Mouse (Mus musculus) embryonic facial prominence, embryonic 14.5 days (tissue): ENCODE results near the gene Ifrd1. TPM values are rescaled to one million over a fixed set of nuclear protein-coding genes. Genes with fewer than 3 reads are reported as not detected.
A peak's percentile ranks its signal among the peaks of the same experiment; 100 is the strongest.
"Not testable (repeated sequence)": the region's sequence is repeated elsewhere in the genome, so short reads cannot be mapped to it uniquely, and the experiment has no call there.

Experiments
- ATAC-seq: fragments of 200-750 bp; cut with Nextera tagmentation; 2 replicates; pipeline ENCODE4 v1.8.0; 2017; ENCODE audit warnings: low read depth, moderate number of reproducible peaks, moderate TSS enrichment
- DNase-seq: peaks from one replicate; pipeline ENCODE4 v3.0.0-alpha.2; 2015; ENCODE audit warnings: low spot score
- H3K27ac ChIP-seq: fragments of 300-500 bp; sonication (generic); replicated peaks from 2 replicates; pipeline ENCODE4 v1.5.1; 2014; ENCODE audit warnings: low read depth, mild to moderate bottlenecking, low read length, moderate library complexity
- H3K27me3 ChIP-seq: fragments of 300-500 bp; sonication (generic); replicated peaks from 2 replicates; pipeline ENCODE4 v1.6.1; 2014; ENCODE audit warnings: low read length; ENCODE audit not compliant: control insufficient read depth, insufficient read depth
- H3K36me3 ChIP-seq: fragments of 300-500 bp; sonication (generic); 2 replicates; pipeline ENCODE4 v1.6.1; 2014; ENCODE audit warnings: low read length, mixed read lengths; ENCODE audit not compliant: control insufficient read depth, insufficient read depth
- H3K4me1 ChIP-seq: fragments of 300-500 bp; sonication (generic); 2 replicates; pipeline ENCODE4 v1.6.1; 2014; ENCODE audit warnings: antibody characterized with exemption, low read length; ENCODE audit not compliant: control insufficient read depth, insufficient read depth
- H3K4me2 ChIP-seq: fragments of 300-500 bp; sonication (generic); 2 replicates; pipeline ENCODE4 v1.6.1; 2014; ENCODE audit warnings: low read depth, mild to moderate bottlenecking, low read length, moderate library complexity, mixed read lengths
- H3K4me3 ChIP-seq: fragments of 300-500 bp; sonication (generic); 2 replicates; pipeline ENCODE4 v1.5.1; 2014; ENCODE audit warnings: low read depth, mild to moderate bottlenecking, low read length
- H3K9ac ChIP-seq: fragments of 300-500 bp; sonication (generic); 2 replicates; pipeline ENCODE4 v1.6.1; 2014; ENCODE audit warnings: low read depth, mild to moderate bottlenecking, low read length, moderate library complexity, mixed read lengths
- H3K9me3 ChIP-seq: fragments of 300-500 bp; sonication (generic); 2 replicates; pipeline ENCODE4 v1.6.1; 2016; ENCODE audit warnings: low read length; ENCODE audit not compliant: control insufficient read depth
- WGBS: fragments of 180-500 bp; shearing (Covaris S2); extraction: QIAGEN DNeasy Blood & Tissue Kit; methylation state at CpG from one replicate; pipeline ENCODE4 v1.1.7; 2014; 5-methylcytosine and 5-hydroxymethylcytosine counted together
- polyA plus RNA-seq: library from polyadenylated mRNA; unstranded; fragments of >200 nt; fragmentation: Nextera tagmentation; extraction: Ambion mirVana; gene quantifications from 2 replicates; pipeline ENCODE4 v1.2.1, GENCODE M21; 2014

The Ifrd1 gene
- polyA plus RNA-seq, 1 experiment from 2014 or later, result 127 TPM

DNA sequence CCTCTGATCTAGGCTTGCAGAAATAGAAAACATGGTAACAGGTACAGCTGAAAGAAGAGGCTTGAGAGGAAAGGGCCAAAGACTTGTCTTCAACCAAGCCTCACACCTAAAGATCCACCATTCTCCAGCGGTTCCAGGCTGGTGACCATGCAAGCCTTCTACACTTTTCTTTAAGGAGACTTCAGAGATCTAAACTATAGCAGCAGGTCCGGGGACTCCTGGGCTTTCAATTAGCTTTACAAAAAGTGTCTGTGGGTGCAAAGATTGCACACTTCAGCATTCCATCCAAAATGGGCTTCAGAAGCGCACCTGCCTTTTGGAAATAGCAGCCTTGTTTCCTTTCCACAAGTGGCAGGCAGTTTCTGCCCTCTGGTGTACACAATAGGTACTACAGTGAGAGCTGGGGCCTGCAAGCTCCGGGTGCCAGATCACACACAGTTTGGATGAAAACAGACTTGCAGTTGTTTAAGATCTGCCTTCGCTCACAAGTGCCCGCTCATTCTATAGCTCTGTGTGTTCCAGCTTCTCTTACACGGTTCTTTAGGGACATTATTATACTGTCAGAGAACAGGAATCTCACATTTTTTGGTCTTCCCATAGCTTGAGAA, 48.4 kb downstream of the Ifrd1 start:
- ATAC-seq (no peak), DNase-seq (peak; percentile 70)
- H3K9ac ChIP-seq, result no peak overlapping the region
- H3K36me3 ChIP-seq, result peaks cover 34% of the 10 kb centered on the region
- no peaks in the 10 kb centered on the region for H3K27me3 ChIP-seq
- H3K4me3 ChIP-seq, result no peak overlapping the region
- H3K27ac ChIP-seq, result no peak overlapping the region
- 39% methylated on average over 7 of the region's 7 CpGs for WGBS
- no peaks in the 10 kb centered on the region for H3K9me3 ChIP-seq
- H3K4me2 ChIP-seq, result no peak overlapping the region
- no peaks in the 10 kb centered on the region for H3K4me1 ChIP-seq

DNA sequence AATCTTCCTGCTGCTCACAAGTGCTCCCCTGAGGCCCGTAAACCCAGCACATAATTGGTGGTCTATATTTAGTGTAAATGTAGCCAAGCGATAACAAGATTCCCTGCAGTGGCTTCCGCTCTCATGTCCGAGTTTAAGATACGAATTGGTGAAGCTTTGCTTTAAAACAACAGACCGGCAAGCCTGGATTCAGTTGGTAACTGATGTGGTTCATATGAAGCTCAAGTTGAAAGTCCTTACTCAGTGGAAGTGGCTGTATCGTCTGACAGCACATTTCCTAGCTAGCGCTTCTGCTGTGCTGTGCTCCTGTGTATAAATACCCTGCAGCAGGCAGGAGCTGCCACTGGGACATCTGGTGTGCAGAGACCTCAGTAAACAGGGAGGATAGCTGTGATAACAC, 49.0 kb downstream of the Ifrd1 start, which contains the start of gene Lsmem1:
Gene Lsmem1 (minus strand): TSS at position 189 of the 400 bp plus-strand sequence.
- Histone ChIP-seq H3K4me1 (no peaks in the 10 kb centered on the region), H3K9me3 (no peaks in the 10 kb centered on the region), H3K27me3 (no peaks in the 10 kb centered on the region), H3K27ac (no peak within 1 kb of the TSS), H3K4me2 (no peak within 1 kb of the TSS), H3K36me3 (peaks cover 28% of the 10 kb centered on the region), H3K9ac (no peak within 1 kb of the TSS), H3K4me3 (no peak within 1 kb of the TSS)
- DNase-seq, result peak; percentile 17
- WGBS, result 69% methylated on average over 8 of the region's 8 CpGs
- peak; percentile 53; the same call in 1 of the 2 replicates for ATAC-seq

DNA sequence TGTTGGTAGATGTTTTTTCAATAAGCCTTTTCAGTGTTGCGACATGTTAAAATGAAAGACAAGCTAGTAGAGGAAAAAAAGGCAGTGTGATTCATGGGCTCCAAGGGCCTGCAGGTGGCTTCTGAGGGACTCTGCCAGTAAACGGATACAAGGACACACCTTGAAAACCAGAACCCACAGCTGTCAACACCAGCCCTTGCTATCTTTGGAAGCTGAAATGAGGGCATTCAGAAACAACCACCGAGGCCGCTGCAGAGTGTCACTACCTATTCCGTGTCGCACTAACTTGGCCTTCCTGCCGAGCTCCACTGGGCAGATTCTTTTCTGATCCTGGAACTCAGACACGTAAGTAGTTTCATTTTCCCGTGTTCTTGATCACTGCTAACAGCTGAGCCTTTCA, 49.9 kb downstream of the Ifrd1 start:
- H3K9ac ChIP-seq, result no peak overlapping the region
- no peak overlapping the region for H3K4me2 ChIP-seq
- H3K36me3 ChIP-seq, result peaks cover 19% of the 10 kb centered on the region
- WGBS, result 80% methylated on average over 9 of the region's 9 CpGs
- no peaks in the 10 kb centered on the region for H3K4me1 ChIP-seq
- ATAC-seq, result no peak
- H3K4me3 ChIP-seq, result no peak overlapping the region
- no peaks in the 10 kb centered on the region for H3K9me3 ChIP-seq
- H3K27me3 ChIP-seq, result no peaks in the 10 kb centered on the region
- no peak for DNase-seq
- no peak overlapping the region for H3K27ac ChIP-seq

DNA sequence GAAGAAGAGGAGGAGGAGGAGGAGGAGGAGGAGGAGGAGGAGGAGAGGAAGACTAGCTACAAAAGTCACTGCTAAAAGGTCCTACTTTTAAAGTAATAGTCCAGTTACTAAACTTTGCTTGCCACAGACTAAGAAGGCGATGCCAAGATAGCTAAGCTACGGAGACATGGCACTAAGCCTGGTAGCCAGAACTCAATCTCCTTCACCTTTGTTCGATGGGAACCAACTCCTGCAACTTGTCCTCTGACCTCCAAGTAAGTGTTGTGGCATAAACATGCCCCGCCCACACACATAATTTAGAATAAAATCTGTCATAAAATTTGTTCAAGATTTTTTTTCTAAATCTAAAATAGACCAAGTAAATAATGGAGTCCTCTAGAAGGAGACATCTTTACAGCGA, 50.3 kb downstream of the Ifrd1 start:
- H3K4me3 ChIP-seq, result no peak overlapping the region
- peaks cover 15% of the 10 kb centered on the region for H3K36me3 ChIP-seq
- no peaks in the 10 kb centered on the region for H3K27me3 ChIP-seq
- ATAC-seq, result no peak
- DNase-seq, result no peak
- no peak overlapping the region for H3K9ac ChIP-seq
- H3K9me3 ChIP-seq, result no peaks in the 10 kb centered on the region
- WGBS, result 90% methylated on average over 5 of the region's 5 CpGs
- no peak overlapping the region for H3K27ac ChIP-seq
- H3K4me2 ChIP-seq, result no peak overlapping the region
- H3K4me1 ChIP-seq, result no peaks in the 10 kb centered on the region

DNA sequence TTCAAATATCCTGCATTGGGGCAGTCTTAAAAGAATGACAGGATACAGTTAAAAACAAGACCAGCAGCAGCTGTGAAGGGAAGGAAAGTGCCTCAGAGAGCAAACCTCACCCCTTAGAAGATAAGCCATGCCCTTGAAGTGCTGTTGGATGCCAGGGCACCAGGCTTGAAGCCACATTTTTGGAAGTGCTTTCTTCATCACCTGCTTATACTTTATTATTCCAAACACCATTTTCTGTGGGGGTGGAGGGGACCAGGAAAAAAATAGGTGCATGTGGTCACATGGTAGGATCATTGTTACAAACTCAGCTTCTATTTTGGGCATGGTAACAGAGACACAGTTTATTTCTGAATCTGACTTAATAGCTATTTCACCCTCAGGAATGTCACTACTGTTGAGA, 50.8 kb downstream of the Ifrd1 start:
- DNase-seq, result no peak
- Histone ChIP-seq H3K27ac (no peak overlapping the region), H3K4me2 (no peak overlapping the region), H3K27me3 (no peaks in the 10 kb centered on the region), H3K9me3 (no peaks in the 10 kb centered on the region), H3K4me3 (no peak overlapping the region), H3K4me1 (no peaks in the 10 kb centered on the region), H3K9ac (no peak overlapping the region), H3K36me3 (peaks cover 10% of the 10 kb centered on the region)
- ATAC-seq, result no peak

DNA sequence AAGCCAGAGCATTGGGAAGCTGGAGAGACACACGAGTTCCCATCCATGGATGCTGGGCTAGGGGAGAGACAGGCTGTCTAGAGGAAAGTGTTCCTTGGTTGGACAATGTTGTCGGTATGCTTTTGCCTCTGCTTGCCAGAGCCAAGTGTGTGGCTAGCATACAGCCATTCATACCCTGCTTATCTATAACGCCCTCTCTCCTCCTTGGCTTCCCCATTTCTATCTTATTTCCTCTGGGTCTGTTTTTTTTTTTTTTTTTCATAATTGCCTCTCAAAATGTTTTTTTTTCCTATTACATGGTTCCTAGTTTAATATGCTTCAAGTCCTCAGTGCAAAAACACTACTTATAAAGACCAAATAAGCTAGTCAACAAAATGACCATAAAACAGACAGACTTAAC, 62.8 kb downstream of the Ifrd1 start:
- Histone ChIP-seq H3K4me1 (no peaks in the 10 kb centered on the region), H3K36me3 (no peaks in the 10 kb centered on the region)

DNA sequence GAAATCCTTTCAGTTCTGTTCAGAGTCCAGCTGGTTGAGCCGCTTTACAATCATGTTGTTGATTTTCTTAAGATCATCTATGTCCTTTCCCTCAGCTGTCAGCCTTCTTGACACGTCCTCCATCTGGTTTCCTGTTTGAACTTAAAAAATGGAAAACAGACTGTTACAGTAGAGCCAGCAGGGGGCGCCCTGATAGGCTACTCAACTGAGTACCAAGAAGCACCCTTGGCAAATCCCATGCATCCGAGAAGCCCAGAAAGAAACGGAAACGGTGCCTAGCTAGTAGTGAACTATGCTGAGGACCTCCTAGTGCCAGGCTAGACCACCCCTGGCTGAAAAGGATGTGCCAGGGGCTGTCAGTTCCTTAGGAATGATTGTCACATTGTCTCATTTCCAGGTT, 71.2 kb downstream of the Ifrd1 start:
- H3K9ac ChIP-seq, result no peak overlapping the region
- H3K27me3 ChIP-seq, result no peaks in the 10 kb centered on the region
- no peak overlapping the region for H3K27ac ChIP-seq
- H3K36me3 ChIP-seq, result no peaks in the 10 kb centered on the region
- H3K9me3 ChIP-seq, result no peaks in the 10 kb centered on the region
- 60% methylated on average over 6 of the region's 6 CpGs for WGBS
- DNase-seq (peak; percentile 14), ATAC-seq (no peak)
- H3K4me1 ChIP-seq, result no peaks in the 10 kb centered on the region
- no peak overlapping the region for H3K4me2 ChIP-seq
- H3K4me3 ChIP-seq, result no peak overlapping the region

More for the DNA sequence above, 62.8 kb downstream of the Ifrd1 start:
- no peak for DNase-seq
- WGBS, result 77% methylated on average over 3 of the region's 3 CpGs
- H3K27me3 ChIP-seq, result no peaks in the 10 kb centered on the region
- no peak overlapping the region for H3K27ac ChIP-seq
- no peak overlapping the region for H3K4me2 ChIP-seq
- H3K9ac ChIP-seq, result no peak overlapping the region
- no peak for ATAC-seq
- H3K9me3 ChIP-seq, result no peaks in the 10 kb centered on the region
- H3K4me3 ChIP-seq, result no peak overlapping the region

DNA sequence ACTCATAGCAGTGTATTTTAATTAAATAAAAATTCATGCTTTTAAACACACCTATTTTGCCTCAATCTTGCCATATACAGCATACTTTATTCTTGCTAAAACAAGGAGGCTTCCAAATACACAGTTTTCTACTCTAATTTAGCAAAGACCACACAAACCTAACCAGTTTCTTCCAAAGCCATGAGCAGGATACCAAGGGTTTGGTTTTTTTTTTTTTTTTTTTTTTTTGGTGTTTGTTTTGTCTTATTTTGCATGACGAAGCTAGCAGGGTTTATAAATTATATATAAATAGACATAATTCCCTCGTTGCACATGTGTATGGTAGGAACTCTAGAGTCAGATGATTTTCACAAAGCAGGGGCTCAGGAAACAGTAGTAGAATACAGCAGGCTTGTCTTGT, 72.1 kb downstream of the Ifrd1 start:
- Histone ChIP-seq H3K9ac (no peak overlapping the region), H3K9me3 (no peaks in the 10 kb centered on the region), H3K4me1 (no peaks in the 10 kb centered on the region), H3K4me3 (no peak overlapping the region), H3K27me3 (no peaks in the 10 kb centered on the region), H3K4me2 (no peak overlapping the region), H3K27ac (no peak overlapping the region), H3K36me3 (no peaks in the 10 kb centered on the region)
- WGBS, result 72% methylated on average over 2 of the region's 2 CpGs
- ATAC-seq (no peak), DNase-seq (no peak)

DNA sequence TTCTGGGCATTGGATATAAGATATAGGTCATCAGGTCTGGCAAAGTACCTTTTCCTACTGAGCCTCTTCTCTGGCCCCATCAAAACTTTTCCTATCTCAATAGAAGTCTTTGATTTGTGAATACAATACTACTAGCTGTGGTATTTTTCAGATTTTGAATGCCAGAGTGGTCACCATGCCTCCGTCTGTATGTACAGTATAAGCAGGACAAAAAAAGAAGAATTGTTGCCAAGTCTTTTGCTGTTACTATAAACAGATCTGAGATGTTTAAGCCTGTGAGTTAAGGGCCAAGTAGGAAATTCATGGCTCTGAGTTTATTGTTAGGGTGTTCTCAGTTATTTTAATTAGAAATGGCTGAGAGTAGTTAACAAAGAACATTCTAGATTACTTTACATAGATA, 73.1 kb downstream of the Ifrd1 start:
- not testable (repeated sequence) for H3K9ac ChIP-seq, H3K4me1 ChIP-seq, H3K27me3 ChIP-seq, H3K4me2 ChIP-seq, H3K27ac ChIP-seq, ATAC-seq, H3K4me3 ChIP-seq, H3K36me3 ChIP-seq, H3K9me3 ChIP-seq
- peak; percentile 19 for DNase-seq
- WGBS, result 35% methylated on average over 1 of the region's 1 CpGs
